Mouse (Mus musculus): ENCODE data around the gene Fance.

DNA sequence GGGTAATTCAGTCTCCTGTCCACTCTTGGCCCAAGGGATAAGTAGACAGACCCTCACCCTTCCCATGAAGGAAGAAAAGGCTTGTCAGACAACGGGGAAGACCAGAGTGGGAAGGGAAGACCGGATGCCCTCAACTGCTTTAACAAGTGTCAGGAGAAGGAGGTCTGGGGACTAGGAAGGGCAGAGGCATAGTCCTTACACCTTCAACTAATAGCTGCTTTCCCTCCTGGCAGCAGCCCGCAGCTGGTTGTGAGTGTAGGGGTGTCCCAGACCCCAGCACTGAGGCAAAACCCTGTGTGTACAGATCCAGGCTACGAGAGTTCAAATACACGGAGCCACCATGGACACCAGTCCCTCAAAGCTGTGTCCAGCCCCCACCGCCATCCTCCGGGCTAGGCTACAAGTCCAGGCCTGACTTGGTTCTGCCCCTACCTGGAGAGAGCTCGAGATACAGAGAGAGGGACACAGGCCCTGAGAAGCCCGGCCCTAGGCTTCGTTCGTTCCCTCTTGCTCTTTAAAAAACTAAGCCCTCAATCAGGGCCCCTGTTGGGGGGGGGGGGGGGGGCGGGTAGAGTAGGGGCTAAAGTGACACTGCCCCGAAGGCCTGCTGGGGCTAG lies 36.1 kb downstream of the Fance start:
- TF ChIP-seq POLR2A (IDR thresholded peaks at IDR 0.05; ENCODE audit: control insufficient read depth, extremely low read depth, insufficient read depth, low read length, poor library complexity), result no peak
- TF ChIP-seq CTCF (IDR thresholded peaks at IDR 0.05; ENCODE audit: borderline replicate concordance, control insufficient read depth, extremely low read depth, insufficient read depth, low read length, poor library complexity), result no peak

Data from thymus, adult 2 months (tissue).